Mouse (Mus musculus) testis, adult 2 months (tissue): Measurements from ENCODE around the gene Wdr35. TPM values are rescaled to one million over a fixed set of nuclear protein-coding genes. Genes with fewer than 3 reads are reported as not detected.

ENCODE experiments used
- H3K27ac ChIP-seq: fragments of 200-500 bp; 2 replicates; pipeline ENCODE4 v1.5.1; 2012; ENCODE audit warnings: low read depth, low read length; ENCODE audit not compliant: control insufficient read depth, insufficient read depth
- H3K27me3 ChIP-seq: fragments of 200-500 bp; 2 replicates; pipeline ENCODE4 v1.6.1; 2012; ENCODE audit warnings: mild to moderate bottlenecking, low read length, moderate library complexity; ENCODE audit not compliant: control insufficient read depth, insufficient read depth
- H3K36me3 ChIP-seq: fragments of 200-500 bp; 2 replicates; pipeline ENCODE4 v1.6.1; 2012; ENCODE audit warnings: mild to moderate bottlenecking, low read length; ENCODE audit not compliant: control insufficient read depth, insufficient read depth
- H3K4me1 ChIP-seq: fragments of 200-500 bp; 2 replicates; pipeline ENCODE4 v1.6.1; 2012; ENCODE audit warnings: low read length; ENCODE audit not compliant: control insufficient read depth, insufficient read depth
- H3K4me3 ChIP-seq: fragments of 200-500 bp; 2 replicates; pipeline ENCODE4 v1.5.1; 2012; ENCODE audit warnings: low read depth, mild to moderate bottlenecking, low read length, moderate library complexity, mixed read lengths; ENCODE audit not compliant: control insufficient read depth
- CTCF ChIP-seq: fragments of 200-500 bp; IDR thresholded peaks from 2 replicates; pipeline ENCODE4 v1.5.1; 2012; ENCODE audit warnings: low read depth, mild to moderate bottlenecking, inconsistent platforms, low read length, moderate library complexity; ENCODE audit not compliant: control insufficient read depth, insufficient read depth, insufficient replicate concordance
- POLR2A ChIP-seq: fragments of 200-500 bp; IDR thresholded peaks from 2 replicates; pipeline ENCODE4 v1.6.1; 2012; ENCODE audit warnings: low read depth, mild to moderate bottlenecking, inconsistent platforms, low read length, moderate library complexity; ENCODE audit not compliant: control insufficient read depth
- polyA plus RNA-seq: library from polyadenylated mRNA; depleted of rRNA; stranded (reverse); fragments of >200 nt; gene quantifications from 2 replicates; pipeline ENCODE4 v1.2.3, GENCODE M21; 2012

Wdr35 gene
- polyA plus RNA-seq, 1 experiment, result 37.6 TPM

GRCm38 (mm10) chr12:9052075-9052829, 78.6 kb downstream of the Wdr35 start:
- no peak overlapping the region for H3K27ac ChIP-seq
- no peaks in the 10 kb centered on the region for H3K36me3 ChIP-seq
- TF ChIP-seq CTCF (peak; percentile 97; the same call in 1 of the 2 replicates), POLR2A (no peak)
- H3K4me1 ChIP-seq, result peaks cover 9% of the 10 kb centered on the region
- H3K27me3 ChIP-seq, result no peaks in the 10 kb centered on the region
- no peak overlapping the region for H3K4me3 ChIP-seq

GRCm38 (mm10) chr12:9053345-9053744, 79.7 kb downstream of the Wdr35 start:
- TF ChIP-seq POLR2A, result no peak
- no peak for TF ChIP-seq CTCF
- H3K4me3 ChIP-seq, result no peak overlapping the region
- H3K27ac ChIP-seq, result no peak overlapping the region
- no peaks in the 10 kb centered on the region for H3K27me3 ChIP-seq
- no peaks in the 10 kb centered on the region for H3K36me3 ChIP-seq
- H3K4me1 ChIP-seq, result peaks cover 2% of the 10 kb centered on the region

GRCm38 (mm10) chr12:9054012-9054411, 80.3 kb downstream of the Wdr35 start:
- Histone ChIP-seq H3K4me1 (peaks cover 2% of the 10 kb centered on the region), H3K27ac (no peak overlapping the region), H3K4me3 (no peak overlapping the region), H3K36me3 (no peaks in the 10 kb centered on the region), H3K27me3 (no peaks in the 10 kb centered on the region)
- TF ChIP-seq CTCF (no peak), POLR2A (no peak)

- no peaks in the 10 kb centered on the region for H3K36me3 ChIP-seq
- H3K27ac ChIP-seq, result no peak overlapping the region
- TF ChIP-seq CTCF (no peak), POLR2A (no peak)
- H3K4me1 ChIP-seq, result peaks cover 2% of the 10 kb centered on the region
- no peak overlapping the region for H3K4me3 ChIP-seq
- H3K27me3 ChIP-seq, result no peaks in the 10 kb centered on the region
Observed at GRCm38 (mm10) chr12:9055269-9055668, 81.6 kb downstream of the Wdr35 start.

GRCm38 (mm10) chr12:9059502-9059901, 85.8 kb downstream of the Wdr35 start:
- no peak for TF ChIP-seq CTCF
- TF ChIP-seq POLR2A, result no peak
- H3K4me3 ChIP-seq, result no peak overlapping the region
- H3K27ac ChIP-seq, result no peak overlapping the region; the same call in 1 of the 2 replicates
- H3K36me3 ChIP-seq, result no peaks in the 10 kb centered on the region
- H3K4me1 ChIP-seq, result no peaks in the 10 kb centered on the region; the same call in 1 of the 2 replicates
- H3K27me3 ChIP-seq, result no peaks in the 10 kb centered on the region

GRCm38 (mm10) chr12:9059965-9060364, 86.3 kb downstream of the Wdr35 start:
- Histone ChIP-seq H3K36me3 (no peaks in the 10 kb centered on the region), H3K27me3 (no peaks in the 10 kb centered on the region), H3K4me3 (no peak overlapping the region), H3K4me1 (no peaks in the 10 kb centered on the region; the same call in 1 of the 2 replicates), H3K27ac (no peak overlapping the region)
- no peak for TF ChIP-seq POLR2A
- no peak for TF ChIP-seq CTCF

GRCm38 (mm10) chr12:9063611-9064010, 89.9 kb downstream of the Wdr35 start:
- TF ChIP-seq POLR2A, result no peak
- no peaks in the 10 kb centered on the region for H3K27me3 ChIP-seq
- H3K27ac ChIP-seq, result no peak overlapping the region
- no peaks in the 10 kb centered on the region for H3K4me1 ChIP-seq
- no peaks in the 10 kb centered on the region for H3K36me3 ChIP-seq
- no peak overlapping the region for H3K4me3 ChIP-seq
